Mouse (Mus musculus) limb, embryonic 14.5 days (tissue): ENCODE data around the gene Rcor1. TPM values are rescaled to one million over a fixed set of nuclear protein-coding genes. Genes with fewer than 3 reads are reported as not detected.

Experiments
- ATAC-seq: fragments of 200-750 bp; cut with Nextera tagmentation; 2 replicates; pipeline ENCODE4 v1.8.0; 2017; ENCODE audit warnings: low read depth, moderate number of reproducible peaks, moderate TSS enrichment; ENCODE audit not compliant: low FRiP score
- DNase-seq: peaks from one replicate; pipeline ENCODE4 v3.0.0-alpha.2; 2015; ENCODE audit warnings: low spot score
- H3K27ac ChIP-seq: fragments of 300-500 bp; sonication (generic); replicated peaks from 2 replicates; pipeline ENCODE4 v1.5.1; 2014; ENCODE audit warnings: low read depth, mild to moderate bottlenecking, low read length, moderate library complexity, mixed read lengths
- H3K27me3 ChIP-seq: fragments of 300-500 bp; sonication (generic); 2 replicates; pipeline ENCODE4 v1.6.1; 2014; ENCODE audit warnings: low read length, mixed read lengths; ENCODE audit not compliant: control insufficient read depth, insufficient read depth
- H3K36me3 ChIP-seq: fragments of 300-500 bp; sonication (generic); 2 replicates; pipeline ENCODE4 v1.6.1; 2014; ENCODE audit warnings: mild to moderate bottlenecking, low read length, moderate library complexity, mixed read lengths; ENCODE audit not compliant: control insufficient read depth, insufficient read depth
- H3K4me1 ChIP-seq: fragments of 300-500 bp; sonication (generic); 2 replicates; pipeline ENCODE4 v1.6.1; 2014; ENCODE audit warnings: antibody characterized with exemption, low read length, mixed read lengths; ENCODE audit not compliant: control insufficient read depth, insufficient read depth
- H3K4me2 ChIP-seq: fragments of 300-500 bp; sonication (generic); replicated peaks from 2 replicates; pipeline ENCODE4 v1.6.1; 2014; ENCODE audit warnings: low read depth, mild to moderate bottlenecking, low read length, moderate library complexity; ENCODE audit not compliant: severe bottlenecking
- H3K4me3 ChIP-seq: fragments of 300-500 bp; sonication (generic); replicated peaks from 2 replicates; pipeline ENCODE4 v1.5.1; 2014; ENCODE audit warnings: low read length
- H3K9ac ChIP-seq: fragments of 300-500 bp; sonication (generic); 2 replicates; pipeline ENCODE4 v1.6.1; 2014; ENCODE audit warnings: mild to moderate bottlenecking, low read depth, low read length, moderate library complexity; ENCODE audit not compliant: severe bottlenecking
- H3K9me3 ChIP-seq: fragments of 300-500 bp; sonication (generic); 2 replicates; pipeline ENCODE4 v1.6.1; 2016; ENCODE audit warnings: low read length; ENCODE audit not compliant: control insufficient read depth
- POLR2A ChIP-seq: fragments of 200-500 bp; IDR thresholded peaks from 2 replicates; pipeline ENCODE4 v1.8.0; 2012; ENCODE audit warnings: inconsistent platforms, mild to moderate bottlenecking, moderate library complexity, borderline replicate concordance; ENCODE audit not compliant: insufficient read depth, insufficient read length; ENCODE audit errors: extremely low read depth
- WGBS: fragments of 180-500 bp; shearing (Covaris S2); extraction: QIAGEN DNeasy Blood & Tissue Kit; methylation state at CpG from one replicate; pipeline ENCODE4 v1.1.7; 2014; 5-methylcytosine and 5-hydroxymethylcytosine counted together
- polyA plus RNA-seq, 2 experiments: library from polyadenylated mRNA; depleted of rRNA in 1 of 2; stranded (reverse) in 1 of 2; unstranded in 1 of 2; fragments of >200 nt; fragmentation: Nextera tagmentation in 1 of 2; extraction: Ambion mirVana in 1 of 2; gene quantifications; 2 replicates each; pipeline versions ENCODE4 v1.2.1 to v1.2.3; 2012 to 2014

Rcor1 gene
- polyA plus RNA-seq, 2 experiments = 17.7 to 29.4 TPM

- Histone ChIP-seq H3K27me3 (no peaks in the 10 kb centered on the region), H3K4me2 (peak overlapping the region; percentile 48), H3K9me3 (no peaks in the 10 kb centered on the region), H3K36me3 (no peaks in the 10 kb centered on the region), H3K4me3 (peak overlapping the region; percentile 22), H3K4me1 (peaks cover 20% of the 10 kb centered on the region), H3K27ac (peak overlapping the region; percentile 63), H3K9ac (peak overlapping the region; percentile 55)
- no peak for TF ChIP-seq POLR2A
- ATAC-seq (peak; percentile 87), DNase-seq (peak; percentile 94)
- 5% methylated on average over 13 of the region's 13 CpGs for WGBS
Observed at GRCm38 (mm10) chr12:111164310-111164751, 125.2 kb downstream of the Rcor1 start.

GRCm38 (mm10) chr12:111165146-111165812 is 126.1 kb downstream of the Rcor1 start:
- Histone ChIP-seq H3K4me1 (peaks cover 22% of the 10 kb centered on the region), H3K4me2 (0 out of 2 replicates have a peak overlapping the region, but pooled peaks have one; percentile 61), H3K4me3 (0 out of 2 replicates have a peak overlapping the region, but pooled peaks have one; percentile 79), H3K27me3 (no peaks in the 10 kb centered on the region), H3K9ac (peak overlapping the region; percentile 86; the same call in 1 of the 2 replicates), H3K36me3 (no peaks in the 10 kb centered on the region), H3K9me3 (no peaks in the 10 kb centered on the region), H3K27ac (peak overlapping the region; percentile 82; the same call in 1 of the 2 replicates)
- TF ChIP-seq POLR2A = no peak
- WGBS = 66% methylated on average over 10 of the region's 10 CpGs
- ATAC-seq = no peak
- DNase-seq = no peak

Other genes with a start within 250 kb of the Rcor1 start
- gene Mok, start 198.4 kb upstream of the Rcor1 start, polyA plus RNA-seq (2012; rRNA removed) = 5.4 and 5.6 TPM in 2 replicates
- gene Mok, start 198.4 kb upstream of the Rcor1 start, polyA plus RNA-seq (2014; fragmentation: Nextera tagmentation; extraction: Ambion mirVana) = 4.5 and 5.8 TPM in 2 replicates
- 8.7 and 10.0 TPM in 2 replicates for gene Zfp839, start 189.1 kb upstream of the Rcor1 start, polyA plus RNA-seq (2012; rRNA removed)
- 3.9 and 4.8 TPM in 2 replicates for gene Zfp839, start 189.1 kb upstream of the Rcor1 start, polyA plus RNA-seq (2014; fragmentation: Nextera tagmentation; extraction: Ambion mirVana)
- gene Cinp, start 150.2 kb upstream of the Rcor1 start, polyA plus RNA-seq (2012; rRNA removed) = 74.0 and 74.8 TPM in 2 replicates
- gene Cinp, start 150.2 kb upstream of the Rcor1 start, polyA plus RNA-seq (2014; fragmentation: Nextera tagmentation; extraction: Ambion mirVana) = 73.4 and 77.6 TPM in 2 replicates
- 10.1 and 11.4 TPM in 2 replicates for gene Tecpr2, start 150.1 kb upstream of the Rcor1 start, polyA plus RNA-seq (2012; rRNA removed)
- 3.8 and 4.4 TPM in 2 replicates for gene Tecpr2, start 150.1 kb upstream of the Rcor1 start, polyA plus RNA-seq (2014; fragmentation: Nextera tagmentation; extraction: Ambion mirVana)
- gene Ankrd9, start 60.3 kb upstream of the Rcor1 start, polyA plus RNA-seq (2012; rRNA removed) = 15.6 and 21.6 TPM in 2 replicates
- 11.7 and 12.5 TPM in 2 replicates for gene Ankrd9, start 60.3 kb upstream of the Rcor1 start, polyA plus RNA-seq (2014; fragmentation: Nextera tagmentation; extraction: Ambion mirVana)
- 20.2 and 24.1 TPM in 2 replicates for gene Traf3, start 127.0 kb downstream of the Rcor1 start, polyA plus RNA-seq (2012; rRNA removed)
- gene Traf3, start 127.0 kb downstream of the Rcor1 start, polyA plus RNA-seq (2014; fragmentation: Nextera tagmentation; extraction: Ambion mirVana) = 12.8 and 15.1 TPM in 2 replicates
- gene 4930595D18Rik, start 145.1 kb downstream of the Rcor1 start, polyA plus RNA-seq (2012; rRNA removed) = 0.08 and 0.18 TPM in 2 replicates
- gene 4930595D18Rik, start 145.1 kb downstream of the Rcor1 start, polyA plus RNA-seq (2014; fragmentation: Nextera tagmentation; extraction: Ambion mirVana) = not detected in 2 replicates
- 1.4 and 1.7 TPM in 2 replicates for gene Amn, start 231.7 kb downstream of the Rcor1 start, polyA plus RNA-seq (2012; rRNA removed)
- gene Amn, start 231.7 kb downstream of the Rcor1 start, polyA plus RNA-seq (2014; fragmentation: Nextera tagmentation; extraction: Ambion mirVana) = 0.55 and 0.97 TPM in 2 replicates